Mouse (Mus musculus) brain, embryonic 14.5 days (tissue): Measurements from ENCODE around the gene Dennd4a.

Experiments
- CTCF ChIP-seq: fragments of 200-500 bp; IDR thresholded peaks from 2 replicates; pipeline ENCODE4 v1.5.1; 2012; ENCODE audit warnings: inconsistent platforms, mild to moderate bottlenecking, moderate library complexity, borderline replicate concordance; ENCODE audit not compliant: insufficient read depth, insufficient read length; ENCODE audit errors: extremely low read depth
- POLR2A ChIP-seq: fragments of 200-500 bp; IDR thresholded peaks from 2 replicates; pipeline ENCODE4 v1.6.1; 2012; ENCODE audit warnings: mild to moderate bottlenecking, inconsistent platforms, borderline replicate concordance; ENCODE audit not compliant: poor library complexity, insufficient read depth, insufficient read length, severe bottlenecking; ENCODE audit errors: extremely low read depth

DNA sequence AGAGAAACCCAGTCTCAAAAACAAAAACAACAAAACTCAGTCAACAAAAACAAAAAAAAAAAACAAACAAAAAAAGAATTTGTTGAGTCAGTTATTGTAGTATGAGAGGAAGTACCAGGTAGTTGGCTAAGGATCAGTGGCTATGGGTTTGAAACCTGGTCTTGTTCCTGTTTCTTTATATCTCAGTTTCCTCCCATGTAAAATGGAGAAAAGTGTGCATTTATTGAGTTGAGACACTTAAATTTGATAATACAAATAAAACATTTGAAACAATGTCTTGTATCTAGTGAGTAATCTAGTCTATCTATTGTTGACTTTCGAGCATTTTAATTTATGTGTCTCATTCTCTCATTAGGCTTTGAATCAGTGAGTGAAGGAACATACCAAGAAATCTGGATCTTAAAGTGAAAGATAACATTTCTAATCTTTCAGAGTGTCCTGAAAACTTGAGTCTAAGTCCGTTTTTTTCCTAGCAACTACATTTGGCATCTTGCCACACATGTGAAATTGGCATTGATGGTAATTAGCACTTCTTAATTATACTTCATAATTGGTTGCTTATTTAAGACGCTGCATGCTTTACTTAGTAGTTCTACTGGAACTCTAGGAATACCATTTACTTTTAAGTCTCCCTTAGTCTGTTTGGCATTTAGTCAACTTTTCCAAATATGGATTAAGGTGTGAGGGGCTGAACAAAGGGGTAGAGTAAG is 9.1 kb downstream of the Dennd4a start:
- TF ChIP-seq CTCF = no peak
- no peak for TF ChIP-seq POLR2A
